Mouse (Mus musculus): ENCODE measurements at regions not wholly inside any gene's neighbourhood (a gene's known extent, or its start where the extent isn't known, plus 50 kb on each side); places are given as distances from the start of the nearest gene placed in this dataset.

DNA sequence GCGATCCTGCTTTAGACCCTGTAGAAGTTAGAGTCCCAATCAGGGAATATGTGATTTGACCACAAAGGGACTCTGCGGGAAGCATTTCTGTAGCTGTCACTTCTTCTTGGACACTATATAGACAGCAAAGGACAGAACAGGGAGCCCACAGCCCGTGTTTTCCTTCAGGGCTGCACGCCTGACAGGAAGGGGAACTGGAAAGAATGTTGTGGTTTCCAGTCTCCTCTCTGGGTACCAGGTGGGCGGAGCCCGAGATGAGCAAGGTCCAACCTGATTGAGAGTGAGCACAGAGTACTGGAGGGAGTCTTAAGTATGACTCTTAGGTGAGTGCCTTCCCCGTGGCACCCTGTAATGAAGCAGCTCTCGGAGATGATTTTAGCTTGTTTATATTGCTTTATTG is 346.8 kb upstream of the Gm10131 start:
- 81% methylated on average over 8 of the region's 8 CpGs for WGBS
- H3K9me3 ChIP-seq: no peaks in the 10 kb centered on the region
- no peak overlapping the region for H3K9ac ChIP-seq
- no peak overlapping the region for H3K4me3 ChIP-seq (replicated peaks)
- no peak for ATAC-seq (ENCODE audit: insufficient read depth, low FRiP score, low read depth)
- H3K4me2 ChIP-seq: no peak overlapping the region
- no peaks in the 10 kb centered on the region for H3K4me1 ChIP-seq
- H3K27ac ChIP-seq: no peak overlapping the region
- no peaks in the 10 kb centered on the region for H3K36me3 ChIP-seq
- no peaks in the 10 kb centered on the region for H3K27me3 ChIP-seq (replicated peaks)

DNA sequence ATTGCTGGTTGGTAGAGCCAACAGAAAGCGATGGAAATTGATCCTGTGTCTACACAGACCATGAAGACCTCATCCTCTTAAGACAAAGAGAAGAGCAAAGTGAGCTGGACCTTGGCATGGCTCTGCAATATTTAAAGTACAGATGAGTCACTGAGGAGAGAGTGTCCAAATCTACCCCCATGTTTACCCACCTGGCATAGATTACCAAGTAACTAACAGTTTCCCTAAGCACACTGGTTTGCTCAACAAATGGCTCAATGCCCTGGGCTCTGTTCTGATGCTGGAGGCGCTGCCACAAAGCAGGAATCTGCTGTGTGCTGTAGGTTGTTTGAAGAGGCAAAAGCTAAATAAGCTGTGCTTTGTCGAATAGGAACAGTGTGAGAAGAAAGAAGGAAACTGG is 345.0 kb upstream of the Gm10131 start:
- Histone ChIP-seq H3K4me1 (no peaks in the 10 kb centered on the region), H3K4me3 (replicated peaks) (no peak overlapping the region), H3K36me3 (no peaks in the 10 kb centered on the region), H3K27me3 (replicated peaks) (no peaks in the 10 kb centered on the region), H3K9me3 (no peaks in the 10 kb centered on the region), H3K27ac (no peak overlapping the region), H3K4me2 (no peak overlapping the region), H3K9ac (no peak overlapping the region)
- WGBS: 63% methylated on average over 3 of the region's 3 CpGs
- no peak for ATAC-seq (ENCODE audit: insufficient read depth, low FRiP score, low read depth)

DNA sequence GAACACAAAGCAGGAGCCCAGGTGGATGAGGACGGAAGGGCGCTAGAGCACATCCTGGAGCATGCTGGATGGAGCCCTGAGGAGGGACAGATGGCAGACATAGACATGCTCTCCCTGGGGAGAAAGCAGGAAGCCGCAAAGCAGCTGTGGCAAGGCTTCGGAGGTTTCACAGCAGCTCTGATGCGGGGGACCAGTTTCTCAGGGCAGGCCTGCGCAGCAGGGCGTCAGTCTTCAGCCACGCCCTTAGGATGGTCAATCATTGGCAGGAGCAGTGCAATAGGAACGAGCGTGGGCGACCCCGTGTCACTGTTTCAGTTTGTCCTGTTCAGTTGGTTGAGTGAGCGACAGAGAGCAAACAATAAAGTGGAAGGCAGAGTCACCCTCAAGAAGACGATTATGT is 343.8 kb upstream of the Gm10131 start:
- Histone ChIP-seq H3K4me3 (replicated peaks) (no peak overlapping the region), H3K27me3 (replicated peaks) (no peaks in the 10 kb centered on the region), H3K27ac (no peak overlapping the region), H3K4me2 (no peak overlapping the region), H3K4me1 (no peaks in the 10 kb centered on the region), H3K36me3 (no peaks in the 10 kb centered on the region), H3K9me3 (no peaks in the 10 kb centered on the region), H3K9ac (no peak overlapping the region)
- 66% methylated on average over 14 of the region's 14 CpGs for WGBS
- no peak for ATAC-seq (ENCODE audit: insufficient read depth, low FRiP score, low read depth)

DNA sequence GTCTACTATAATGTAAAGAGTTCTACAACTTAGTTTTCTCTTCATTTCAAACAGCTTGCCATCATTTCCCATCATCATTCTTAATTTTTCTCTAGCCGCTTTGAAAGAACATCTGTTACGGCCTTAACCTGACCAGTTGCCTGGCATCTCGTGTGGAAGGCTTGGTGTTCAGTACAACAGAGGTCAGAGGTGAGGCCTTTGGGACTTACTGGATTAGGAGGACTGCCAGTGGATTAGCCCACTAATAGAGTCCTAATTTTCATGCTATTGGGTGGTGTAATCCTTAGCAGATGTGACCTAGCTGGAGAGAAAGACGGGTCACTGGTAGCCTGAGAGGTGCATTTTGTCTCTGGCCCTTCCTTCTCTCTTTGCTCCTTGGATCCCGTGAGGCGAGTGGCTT is 341.3 kb upstream of the Gm10131 start:
- Histone ChIP-seq H3K36me3 (no peaks in the 10 kb centered on the region), H3K4me3 (replicated peaks) (no peak overlapping the region), H3K27me3 (replicated peaks) (no peaks in the 10 kb centered on the region), H3K27ac (no peak overlapping the region), H3K9ac (no peak overlapping the region), H3K4me2 (no peak overlapping the region), H3K9me3 (no peaks in the 10 kb centered on the region), H3K4me1 (peaks cover 7% of the 10 kb centered on the region; the same call in 1 of the 2 replicates)
- 86% methylated on average over 6 of the region's 6 CpGs for WGBS
- ATAC-seq (ENCODE audit: insufficient read depth, low FRiP score, low read depth): no peak

DNA sequence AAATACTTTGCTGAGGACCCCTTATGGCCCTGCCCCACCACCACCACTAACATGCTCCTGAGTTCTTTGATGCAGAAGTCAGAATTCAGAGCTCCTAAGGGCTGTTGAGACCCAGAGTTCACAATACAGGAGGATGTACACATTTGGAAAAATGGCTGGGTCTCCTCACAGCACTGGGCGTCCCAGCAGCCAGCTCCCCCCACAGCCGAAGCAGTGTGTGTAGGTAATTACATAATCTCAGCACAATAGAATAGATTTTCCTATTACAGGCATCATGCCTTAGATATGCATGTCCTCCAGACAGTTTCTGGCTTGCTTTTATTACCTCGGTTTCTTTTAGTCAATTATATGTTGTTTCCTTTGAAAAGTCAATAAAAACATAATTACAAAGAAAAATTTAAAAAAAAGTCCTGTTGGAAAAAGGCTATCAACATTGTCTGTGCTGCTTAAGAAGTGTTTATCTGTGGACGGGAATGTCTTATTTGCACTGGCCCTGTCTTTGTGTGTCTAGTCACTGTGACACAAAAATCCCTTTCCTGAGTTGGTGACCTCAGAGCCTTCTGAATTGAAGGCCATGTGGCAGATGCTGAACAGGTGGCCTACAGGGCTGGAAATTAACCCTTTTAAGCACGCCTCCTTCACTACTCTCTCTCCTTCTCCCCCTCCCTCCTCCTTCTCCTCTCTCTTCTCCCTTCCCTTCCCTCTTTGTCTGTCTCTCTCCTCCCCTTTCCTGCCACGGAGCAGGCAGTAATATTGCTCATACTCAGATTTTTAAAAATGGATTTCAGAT is 339.9 kb upstream of the Gm10131 start:
- 36% methylated on average over 6 of the region's 6 CpGs for WGBS
- Histone ChIP-seq H3K9ac (no peak overlapping the region), H3K36me3 (no peaks in the 10 kb centered on the region), H3K4me3 (replicated peaks) (no peak overlapping the region), H3K27ac (no peak overlapping the region), H3K27me3 (replicated peaks) (no peaks in the 10 kb centered on the region), H3K4me2 (no peak overlapping the region), H3K4me1 (peaks cover 7% of the 10 kb centered on the region; the same call in 1 of the 2 replicates), H3K9me3 (no peaks in the 10 kb centered on the region)
- ATAC-seq (ENCODE audit: insufficient read depth, low FRiP score, low read depth): no peak

DNA sequence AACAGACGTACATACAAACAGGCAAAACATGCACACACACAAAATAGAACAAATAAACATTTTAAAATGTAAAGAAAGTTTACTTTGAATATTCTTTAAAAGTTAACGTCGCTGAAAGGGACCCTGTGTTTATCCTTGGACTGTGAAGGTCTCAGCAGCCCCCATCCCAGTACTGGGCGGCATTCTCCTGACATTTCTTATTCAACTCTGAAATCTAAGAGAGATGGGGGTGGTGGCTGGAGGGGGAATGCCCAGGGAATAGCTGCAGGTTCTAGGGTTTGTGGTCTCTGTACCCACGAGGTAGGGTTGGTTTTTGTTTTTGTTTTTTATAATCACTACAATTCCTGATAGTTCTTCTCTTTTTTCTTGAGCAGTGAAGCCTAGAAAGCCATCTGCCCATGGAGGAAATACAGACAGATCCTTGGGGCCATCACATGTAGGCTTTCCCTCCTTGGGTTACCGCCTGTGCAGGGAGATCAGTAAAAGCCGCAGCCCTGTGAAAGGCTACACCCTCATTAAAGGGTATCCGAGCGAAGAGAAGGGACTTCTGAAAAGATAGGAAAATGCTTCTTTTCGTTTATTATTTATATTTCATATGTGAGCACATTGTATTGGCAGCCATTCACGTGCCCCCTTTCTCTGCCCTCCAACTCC is 338.0 kb upstream of the Gm10131 start:
- Histone ChIP-seq H3K9me3 (no peaks in the 10 kb centered on the region), H3K4me1 (peaks cover 7% of the 10 kb centered on the region; the same call in 1 of the 2 replicates), H3K27me3 (replicated peaks) (no peaks in the 10 kb centered on the region), H3K4me2 (no peak overlapping the region), H3K27ac (no peak overlapping the region), H3K9ac (no peak overlapping the region), H3K4me3 (replicated peaks) (no peak overlapping the region), H3K36me3 (no peaks in the 10 kb centered on the region)
- ATAC-seq (ENCODE audit: insufficient read depth, low FRiP score, low read depth): no peak
- 82% methylated on average over 11 of the region's 11 CpGs for WGBS

DNA sequence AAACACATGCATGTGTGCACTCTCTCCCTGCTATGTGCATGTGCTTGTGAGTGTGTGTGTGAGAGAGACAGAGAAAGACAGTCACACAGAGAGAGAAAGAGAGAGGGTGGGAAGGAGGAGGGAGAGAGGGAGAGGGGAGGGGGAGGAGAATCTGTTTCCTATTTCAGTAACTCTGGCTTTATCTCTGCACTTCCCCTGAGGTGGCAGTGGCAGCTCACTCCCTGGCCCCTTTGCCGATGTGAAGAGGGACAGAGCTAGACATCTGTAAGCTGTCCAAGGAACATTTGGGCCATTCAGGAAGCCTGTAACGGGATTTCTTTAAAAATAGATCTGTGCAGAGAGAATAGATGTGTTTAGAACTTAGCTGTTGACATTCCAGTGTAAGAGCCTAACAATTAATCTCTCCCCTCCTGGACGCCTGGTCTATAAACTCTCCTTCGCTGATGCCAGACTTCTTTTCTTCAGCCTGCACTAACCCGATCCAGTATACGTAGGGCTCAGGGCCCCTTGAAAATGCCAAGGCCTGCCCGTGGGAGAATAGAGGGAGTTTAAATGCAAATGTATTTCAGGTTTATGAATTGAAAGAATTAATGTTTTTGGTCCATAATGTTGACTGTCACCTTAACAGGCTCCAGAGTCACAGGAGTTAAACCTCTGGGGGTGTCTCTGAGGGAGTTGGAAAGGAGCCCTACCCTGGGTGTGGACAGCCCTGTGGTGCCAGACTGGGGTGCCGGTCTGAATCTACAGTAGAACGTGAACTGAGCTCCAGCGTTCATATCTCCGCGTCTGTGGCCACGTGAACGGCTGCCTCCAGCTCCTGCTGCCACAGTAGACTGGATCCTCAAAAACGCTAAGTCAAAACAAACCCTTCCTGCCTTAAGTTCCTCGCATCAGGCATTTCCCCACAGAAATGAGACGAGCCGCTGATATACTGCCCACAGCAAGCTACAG is 336.6 kb upstream of the Gm10131 start:
- WGBS: 21% methylated on average over 18 of the region's 18 CpGs
- H3K27ac ChIP-seq: peak overlapping the region; percentile 51

DNA sequence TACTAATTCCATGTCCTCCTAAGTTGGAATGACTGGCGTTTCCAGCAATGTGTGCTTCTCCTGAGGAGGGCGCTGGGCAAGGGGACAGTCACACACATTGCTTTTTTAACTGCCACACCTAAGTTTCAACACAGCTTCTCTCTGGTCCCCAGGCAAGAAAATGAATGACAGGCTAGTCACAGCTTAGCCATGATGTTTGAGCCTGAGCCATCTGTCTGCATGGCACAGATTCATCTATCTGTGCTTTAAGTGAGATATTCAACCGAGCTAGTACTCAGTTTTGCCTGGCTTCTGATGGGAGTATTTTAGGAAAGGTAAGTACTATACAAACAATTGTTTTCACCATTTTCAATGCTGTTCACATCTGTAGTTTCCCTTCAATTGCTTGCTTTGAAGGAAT is 331.2 kb upstream of the Gm10131 start:
- no peaks in the 10 kb centered on the region for H3K9me3 ChIP-seq
- no peak overlapping the region for H3K9ac ChIP-seq
- H3K4me1 ChIP-seq: no peaks in the 10 kb centered on the region
- no peak for ATAC-seq (ENCODE audit: insufficient read depth, low FRiP score, low read depth)
- H3K36me3 ChIP-seq: no peaks in the 10 kb centered on the region
- 89% methylated on average over 3 of the region's 3 CpGs for WGBS
- H3K4me3 ChIP-seq (replicated peaks): no peak overlapping the region
- H3K4me2 ChIP-seq: no peak overlapping the region
- H3K27ac ChIP-seq: no peak overlapping the region
- no peaks in the 10 kb centered on the region for H3K27me3 ChIP-seq (replicated peaks)

More for the DNA sequence above, 336.6 kb upstream of the Gm10131 start:
- Histone ChIP-seq H3K4me3 (replicated peaks) (no peak overlapping the region), H3K9ac (no peak overlapping the region), H3K4me1 (peaks cover 7% of the 10 kb centered on the region; the same call in 1 of the 2 replicates), H3K27me3 (replicated peaks) (no peaks in the 10 kb centered on the region), H3K9me3 (no peaks in the 10 kb centered on the region), H3K4me2 (peak overlapping the region; percentile 29), H3K36me3 (no peaks in the 10 kb centered on the region)
- no peak; the same call in 1 of the 2 replicates for ATAC-seq (ENCODE audit: insufficient read depth, low FRiP score, low read depth)

DNA sequence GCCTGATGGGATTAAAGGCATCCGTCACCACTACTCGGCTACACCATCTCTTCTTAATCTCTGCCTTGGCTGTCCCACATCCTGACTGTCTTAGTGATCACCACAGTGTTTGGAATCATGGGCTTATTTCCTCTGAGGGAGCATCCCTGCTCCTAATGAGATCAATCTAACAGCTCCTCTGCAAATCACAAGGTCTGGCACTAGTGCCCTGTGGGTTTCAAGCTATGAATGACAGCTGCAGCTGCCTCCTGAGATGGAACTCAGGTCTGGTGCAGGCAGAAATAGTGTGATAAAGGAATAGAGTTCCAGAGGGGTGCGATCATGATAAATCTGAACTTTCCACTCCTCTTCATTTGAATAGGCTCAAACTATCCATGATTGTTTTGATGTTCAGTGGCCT is 330.2 kb upstream of the Gm10131 start:
- 76% methylated on average over 3 of the region's 3 CpGs for WGBS

DNA sequence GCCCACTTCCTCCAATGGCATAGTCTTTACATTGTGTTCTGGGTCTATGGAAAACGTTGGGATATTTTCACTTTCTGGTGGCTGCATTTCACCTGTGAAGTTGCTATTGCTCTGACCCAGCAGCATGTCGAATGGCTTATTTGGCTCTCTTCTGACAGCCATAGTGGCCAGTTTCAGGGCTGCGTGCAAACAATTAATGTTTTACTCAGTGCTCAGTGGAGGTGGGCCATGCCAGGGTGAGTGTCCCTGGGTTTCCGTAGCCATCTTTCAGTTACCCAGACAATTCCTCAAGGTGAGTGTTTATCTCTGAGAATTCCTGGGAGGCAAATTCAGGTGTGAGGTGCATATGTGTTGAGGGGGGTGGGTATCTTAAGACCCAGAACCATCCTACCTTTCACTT is 329.2 kb upstream of the Gm10131 start:
- no peaks in the 10 kb centered on the region for H3K36me3 ChIP-seq
- WGBS: 69% methylated on average over 4 of the region's 4 CpGs
- H3K4me3 ChIP-seq (replicated peaks): no peak overlapping the region
- H3K9me3 ChIP-seq: no peaks in the 10 kb centered on the region
- H3K27me3 ChIP-seq (replicated peaks): no peaks in the 10 kb centered on the region
- H3K4me2 ChIP-seq: no peak overlapping the region
- H3K27ac ChIP-seq: no peak overlapping the region
- no peak for ATAC-seq (ENCODE audit: insufficient read depth, low FRiP score, low read depth)
- H3K9ac ChIP-seq: no peak overlapping the region
- H3K4me1 ChIP-seq: no peaks in the 10 kb centered on the region

More for the DNA sequence above, 330.2 kb upstream of the Gm10131 start:
- Histone ChIP-seq H3K27me3 (replicated peaks) (no peaks in the 10 kb centered on the region), H3K4me1 (no peaks in the 10 kb centered on the region), H3K4me3 (replicated peaks) (no peak overlapping the region), H3K27ac (no peak overlapping the region), H3K36me3 (no peaks in the 10 kb centered on the region), H3K9ac (no peak overlapping the region), H3K9me3 (no peaks in the 10 kb centered on the region), H3K4me2 (no peak overlapping the region)
- no peak for ATAC-seq (ENCODE audit: insufficient read depth, low FRiP score, low read depth)

DNA sequence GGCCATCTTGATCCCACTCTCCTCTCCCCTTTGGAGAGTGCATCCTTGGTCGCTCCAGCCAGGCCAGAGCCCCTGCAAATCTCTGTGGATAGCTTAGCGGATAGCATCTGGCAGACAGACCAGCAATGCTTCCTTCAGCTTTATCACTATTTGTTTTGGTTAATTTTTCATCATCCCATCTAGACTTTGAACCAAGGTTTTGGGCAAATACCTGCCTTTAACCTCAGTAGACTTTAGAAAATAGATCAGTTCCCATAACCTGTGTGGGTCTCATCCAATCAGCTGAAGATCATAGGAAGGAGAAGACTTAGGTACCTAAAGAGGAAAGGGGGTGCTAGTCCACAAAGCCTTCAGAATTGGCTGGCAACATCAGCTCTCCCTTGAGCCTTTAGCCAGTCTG is 327.2 kb upstream of the Gm10131 start:
- ATAC-seq (ENCODE audit: insufficient read depth, low FRiP score, low read depth): no peak
- no peak overlapping the region for H3K9ac ChIP-seq
- no peaks in the 10 kb centered on the region for H3K9me3 ChIP-seq
- no peak overlapping the region for H3K4me2 ChIP-seq
- 77% methylated on average over 2 of the region's 2 CpGs for WGBS
- no peaks in the 10 kb centered on the region for H3K27me3 ChIP-seq (replicated peaks)
- H3K36me3 ChIP-seq: no peaks in the 10 kb centered on the region
- no peak overlapping the region for H3K4me3 ChIP-seq (replicated peaks)
- no peak overlapping the region for H3K27ac ChIP-seq
- H3K4me1 ChIP-seq: no peaks in the 10 kb centered on the region

DNA sequence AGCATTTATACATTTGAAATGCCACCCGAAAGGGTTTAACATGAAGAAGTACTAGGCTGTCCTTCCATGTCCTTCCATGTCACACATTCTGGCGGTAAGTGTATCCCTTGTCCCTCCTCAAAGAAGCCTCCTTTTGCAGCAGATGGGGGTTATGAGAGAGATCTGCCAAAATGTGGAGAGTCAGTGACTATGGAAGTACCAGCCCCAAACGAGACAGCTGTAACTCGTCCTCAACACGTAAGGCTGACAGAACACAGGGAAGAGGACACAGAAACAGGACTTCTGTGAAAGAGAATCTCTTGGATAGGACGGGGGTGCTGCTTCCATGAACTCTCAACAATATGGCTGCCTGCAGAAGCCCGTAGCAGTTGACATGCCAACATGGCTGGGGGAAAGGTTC is 320.4 kb upstream of the Gm10131 start:
- ATAC-seq (ENCODE audit: insufficient read depth, low FRiP score, low read depth): no peak
- H3K9me3 ChIP-seq: no peaks in the 10 kb centered on the region
- H3K36me3 ChIP-seq: no peaks in the 10 kb centered on the region
- no peaks in the 10 kb centered on the region for H3K27me3 ChIP-seq (replicated peaks)
- 86% methylated on average over 7 of the region's 7 CpGs for WGBS
- H3K27ac ChIP-seq: no peak overlapping the region
- H3K9ac ChIP-seq: no peak overlapping the region
- H3K4me2 ChIP-seq: no peak overlapping the region
- H3K4me3 ChIP-seq (replicated peaks): no peak overlapping the region
- no peaks in the 10 kb centered on the region for H3K4me1 ChIP-seq

Measured in stomach, embryonic 15.5 days (tissue).